Mouse (Mus musculus): ENCODE measurements around the gene Nrf1. TPM values are rescaled to one million over a fixed set of nuclear protein-coding genes. Genes with fewer than 3 reads are reported as not detected.

Gene Nrf1
- polyA plus RNA-seq (2017; shearing (Covaris generic)) = 10 to 100 TPM; 68.0 to 72.1 TPM

DNA sequence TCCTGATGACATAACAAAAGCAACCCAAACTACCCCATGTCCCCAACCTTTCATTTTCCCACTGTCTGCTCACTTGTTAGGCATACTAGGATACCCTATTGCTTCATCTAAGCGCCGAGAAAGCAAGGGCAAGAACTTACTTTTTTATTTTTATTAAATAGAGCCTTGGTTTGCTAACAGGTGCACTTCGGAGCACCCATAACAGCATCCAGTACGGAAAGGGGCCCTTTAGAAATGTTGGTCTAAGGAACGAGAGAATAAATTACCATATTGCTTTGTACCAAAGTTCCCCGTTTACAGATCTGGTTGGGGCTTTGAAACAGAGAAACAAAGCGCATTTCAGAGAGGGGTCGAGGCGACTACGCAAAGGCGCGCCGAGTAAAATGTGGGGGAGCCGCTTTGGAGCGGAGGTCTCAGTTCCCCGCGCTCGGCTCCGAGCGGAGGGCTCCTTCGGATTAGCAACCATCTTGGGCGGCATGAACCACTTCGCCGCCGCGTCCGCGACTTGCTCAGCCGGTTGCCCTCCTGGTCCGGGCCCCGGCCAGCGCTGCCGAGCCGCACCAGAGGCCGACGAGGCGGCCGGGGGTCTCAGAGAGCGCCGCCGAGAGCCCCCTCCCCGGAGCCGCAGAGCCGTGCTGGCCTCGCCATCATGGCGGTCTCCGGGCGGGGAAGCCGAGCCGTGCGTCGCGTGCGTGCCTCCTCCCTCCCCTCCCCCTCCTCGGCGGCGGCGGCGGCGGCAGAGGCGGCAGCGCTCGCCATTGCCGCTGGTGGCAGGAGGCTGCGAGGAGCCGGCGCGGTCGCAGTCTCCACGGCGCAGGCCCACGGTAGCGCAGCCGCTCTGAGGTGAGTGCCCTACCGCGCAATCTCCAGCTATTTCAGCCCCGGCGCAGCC is at the start of gene Nrf1:
TSS of gene Nrf1 (plus strand) at position 718 of the 892 bp plus-strand sequence.

Other genes with a start within 250 kb of the Nrf1 start
- gene Strip2, start 131.0 kb upstream of the Nrf1 start, polyA plus RNA-seq (2017; shearing (Covaris generic)) = under 1 TPM; 0.09 to 0.33 TPM